Mouse (Mus musculus) cerebellum, adult 2 months (tissue): ENCODE data around the gene Gna13.

Experiments used
- CTCF ChIP-seq: fragments of 200-500 bp; IDR thresholded peaks from 2 replicates; pipeline ENCODE4 v1.5.1; 2011; ENCODE audit warnings: low read depth, mild to moderate bottlenecking, control low read depth, low read length, moderate library complexity, borderline replicate concordance; ENCODE audit not compliant: insufficient read depth
- POLR2A ChIP-seq: fragments of 200-500 bp; IDR thresholded peaks from 2 replicates; pipeline ENCODE4 v1.6.1; 2011; ENCODE audit warnings: low read length, control low read depth, borderline replicate concordance; ENCODE audit not compliant: insufficient read depth

GRCm38 (mm10) chr11:109339155-109339938 is 23.3 kb upstream of the Gna13 start:
- TF ChIP-seq CTCF: no peak
- no peak for TF ChIP-seq POLR2A
